Mouse (Mus musculus) spleen, postnatal 4 days (tissue): ENCODE data around the gene Larp6.

Experiments
- DNase-seq, 2 experiments: peaks; one replicate each; pipeline ENCODE4 v3.0.0; 2022; ENCODE audit warnings: low spot score in 2 of 2

Larp6 gene

GRCm38 (mm10) chr9:60759436-60760007 is 46.7 kb downstream of the Larp6 start:
- no peak for DNase-seq

- no peak for DNase-seq
Observed at GRCm38 (mm10) chr9:60765181-60765580, 52.4 kb downstream of the Larp6 start.

- no peak for DNase-seq
Observed at GRCm38 (mm10) chr9:60768393-60768792, 55.6 kb downstream of the Larp6 start.

DNA sequence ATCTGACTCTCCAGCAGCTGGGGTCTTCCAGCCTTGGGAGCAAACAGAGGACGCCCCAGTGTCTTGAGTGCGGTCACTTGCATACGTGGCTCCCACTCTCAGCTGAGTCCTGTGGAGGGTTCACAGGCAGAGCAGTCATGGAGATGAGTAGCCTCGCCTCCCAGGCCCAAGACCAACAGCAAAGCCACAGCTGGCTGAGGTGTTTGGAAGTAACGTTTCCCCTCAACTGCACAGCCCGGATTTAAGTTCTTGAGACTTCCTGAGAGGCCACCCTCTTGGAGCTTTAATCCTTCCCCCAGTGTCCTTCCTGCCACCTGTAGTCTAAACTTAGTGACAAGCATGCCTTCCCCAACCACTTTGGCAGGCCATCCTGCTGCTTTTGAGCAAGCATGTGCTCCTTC is 56.9 kb downstream of the Larp6 start:
- no peak for DNase-seq

GRCm38 (mm10) chr9:60773713-60774112 is 60.9 kb downstream of the Larp6 start:
- no peak for DNase-seq

- no peak for DNase-seq
Observed at GRCm38 (mm10) chr9:60776899-60777298, 64.1 kb downstream of the Larp6 start.

- no peak for DNase-seq
Observed at GRCm38 (mm10) chr9:60782057-60782789, 69.4 kb downstream of the Larp6 start.

DNA sequence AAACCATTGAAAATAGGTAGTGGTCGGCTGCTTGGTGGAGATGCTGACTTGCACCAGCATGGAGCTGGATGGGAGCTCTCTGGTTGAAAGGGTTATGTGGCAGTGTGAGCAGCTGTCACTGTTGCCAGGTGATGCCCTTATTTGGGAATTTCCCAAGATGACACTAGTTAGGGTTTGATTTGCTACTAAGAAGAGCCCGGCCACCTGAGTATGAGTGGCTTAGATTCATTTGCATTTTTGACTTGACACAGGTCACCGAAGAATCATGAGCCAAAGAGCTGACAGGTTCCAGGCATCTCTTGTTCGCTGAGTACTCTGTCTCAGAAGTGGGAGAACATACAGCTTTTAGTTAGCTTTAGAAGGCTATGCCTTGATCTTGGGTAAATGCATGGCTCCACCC is 72.3 kb downstream of the Larp6 start:
- DNase-seq, result no peak

GRCm38 (mm10) chr9:60787517-60788110 is 74.8 kb downstream of the Larp6 start:
- no peak for DNase-seq
